Mouse (Mus musculus): ENCODE measurements at regions not wholly inside any gene's neighbourhood (a gene's known extent, or its start where the extent isn't known, plus 50 kb on each side); places are given as distances from the start of the nearest gene placed in this dataset.

DNA sequence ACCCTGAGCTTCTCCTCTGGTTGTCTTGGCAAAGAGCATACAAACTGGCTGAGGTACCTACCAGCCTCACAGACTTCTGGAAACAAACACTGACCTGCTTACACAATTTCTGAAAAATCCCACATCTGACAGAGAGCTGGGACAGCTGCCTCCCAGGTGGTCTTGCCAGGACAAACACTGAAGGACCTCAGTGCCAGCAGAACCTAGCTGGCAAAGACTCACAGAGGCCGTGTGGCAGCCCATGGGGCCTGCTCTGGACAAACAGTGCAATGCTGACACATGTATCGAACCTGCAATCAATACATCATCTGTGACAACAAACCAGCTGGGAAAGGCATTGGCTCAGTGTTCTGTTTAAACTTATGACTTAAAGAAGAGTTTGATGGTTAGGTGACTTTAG is 167.4 kb downstream of the Pax1 start:
- Histone ChIP-seq H3K36me3 (no peaks in the 10 kb centered on the region), H3K4me3 (no peak overlapping the region), H3K27me3 (replicated peaks) (no peaks in the 10 kb centered on the region), H3K4me2 (no peak overlapping the region), H3K27ac (no peak overlapping the region), H3K9me3 (replicated peaks) (no peaks in the 10 kb centered on the region), H3K4me1 (no peaks in the 10 kb centered on the region), H3K9ac (no peak overlapping the region)
- 54% methylated on average over 2 of the region's 2 CpGs for WGBS (ENCODE audit: insufficient replicate concordance)
- no peak for ATAC-seq

DNA sequence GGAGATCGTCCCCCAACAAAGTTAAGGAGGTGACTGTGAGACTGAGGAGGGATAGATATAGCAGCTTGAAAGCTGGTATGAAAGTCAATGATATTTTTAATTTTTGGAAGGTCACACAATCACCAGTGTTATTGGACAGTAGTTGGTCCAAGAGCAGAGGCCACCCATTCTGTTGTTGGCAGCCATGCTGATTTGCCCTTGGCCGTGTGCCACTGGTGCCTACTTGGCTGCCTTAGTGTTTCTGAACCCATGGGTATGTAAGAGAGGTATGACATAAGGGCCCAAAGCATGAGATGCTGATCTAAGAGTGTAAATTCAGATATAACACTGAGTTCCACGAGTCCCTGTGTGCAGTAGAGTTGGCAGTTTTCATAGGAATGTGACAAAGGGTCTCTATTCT is 153.7 kb downstream of the Pax1 start:
- H3K4me3 ChIP-seq = no peak overlapping the region
- WGBS (ENCODE audit: insufficient replicate concordance) = 47% methylated on average over 3 of the region's 3 CpGs
- ATAC-seq = no peak
- no peak overlapping the region for H3K9ac ChIP-seq
- H3K27ac ChIP-seq = no peak overlapping the region
- no peaks in the 10 kb centered on the region for H3K4me1 ChIP-seq
- H3K9me3 ChIP-seq (replicated peaks) = no peaks in the 10 kb centered on the region
- no peaks in the 10 kb centered on the region for H3K36me3 ChIP-seq
- no peaks in the 10 kb centered on the region for H3K27me3 ChIP-seq (replicated peaks)
- H3K4me2 ChIP-seq = no peak overlapping the region

DNA sequence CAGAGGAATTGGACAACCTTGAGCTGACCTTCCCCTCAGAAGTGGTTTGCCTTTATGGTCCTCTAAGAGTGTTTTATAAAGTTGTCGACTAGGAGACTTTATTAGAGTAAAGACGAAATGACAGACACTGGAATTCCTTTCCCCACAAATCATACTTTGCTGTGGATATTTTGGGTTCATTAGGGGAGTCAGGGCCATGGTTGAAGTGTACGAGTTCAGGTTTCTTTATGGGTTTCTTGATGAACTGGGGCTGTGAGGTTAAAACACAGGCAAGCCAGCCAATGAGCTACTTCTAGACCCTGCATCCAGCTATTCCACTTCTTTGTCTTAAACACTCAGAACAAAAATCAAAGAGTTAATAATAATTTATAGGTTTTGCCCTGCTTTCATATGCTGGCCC is 153.0 kb downstream of the Pax1 start:
- no peak overlapping the region for H3K4me3 ChIP-seq
- no peak overlapping the region for H3K9ac ChIP-seq
- no peak for ATAC-seq
- no peak overlapping the region for H3K27ac ChIP-seq
- H3K4me2 ChIP-seq = no peak overlapping the region
- H3K4me1 ChIP-seq = no peaks in the 10 kb centered on the region
- H3K36me3 ChIP-seq = no peaks in the 10 kb centered on the region
- 56% methylated on average over 3 of the region's 3 CpGs for WGBS (ENCODE audit: insufficient replicate concordance)
- H3K9me3 ChIP-seq (replicated peaks) = no peaks in the 10 kb centered on the region
- no peaks in the 10 kb centered on the region for H3K27me3 ChIP-seq (replicated peaks)

DNA sequence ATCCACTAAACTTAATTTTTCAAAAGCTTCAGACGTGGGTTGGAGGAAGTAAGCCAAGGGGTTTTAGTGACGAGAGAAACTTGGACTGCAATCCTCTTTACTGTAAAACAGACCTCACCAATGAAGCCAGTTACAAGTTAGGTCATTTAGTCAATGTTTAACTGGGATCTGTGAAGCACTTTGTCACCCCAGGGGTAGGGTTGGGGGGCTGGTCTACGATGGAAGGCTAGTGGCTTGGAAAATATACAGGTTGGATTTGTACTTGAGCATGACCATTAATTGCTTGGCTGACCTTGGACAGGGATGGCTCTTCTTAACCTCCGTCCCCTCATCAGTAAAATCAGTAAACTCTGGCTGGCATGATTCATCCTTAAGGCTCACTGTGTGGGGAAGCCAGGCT is 142.2 kb downstream of the Pax1 start:
- no peaks in the 10 kb centered on the region for H3K27me3 ChIP-seq (replicated peaks)
- no peak overlapping the region for H3K27ac ChIP-seq
- H3K36me3 ChIP-seq = no peaks in the 10 kb centered on the region
- no peak overlapping the region for H3K9ac ChIP-seq
- H3K9me3 ChIP-seq (replicated peaks) = no peaks in the 10 kb centered on the region
- H3K4me2 ChIP-seq = no peak overlapping the region
- 56% methylated on average over 4 of the region's 4 CpGs for WGBS (ENCODE audit: insufficient replicate concordance)
- no peak overlapping the region for H3K4me3 ChIP-seq
- no peak for ATAC-seq
- H3K4me1 ChIP-seq = no peaks in the 10 kb centered on the region

DNA sequence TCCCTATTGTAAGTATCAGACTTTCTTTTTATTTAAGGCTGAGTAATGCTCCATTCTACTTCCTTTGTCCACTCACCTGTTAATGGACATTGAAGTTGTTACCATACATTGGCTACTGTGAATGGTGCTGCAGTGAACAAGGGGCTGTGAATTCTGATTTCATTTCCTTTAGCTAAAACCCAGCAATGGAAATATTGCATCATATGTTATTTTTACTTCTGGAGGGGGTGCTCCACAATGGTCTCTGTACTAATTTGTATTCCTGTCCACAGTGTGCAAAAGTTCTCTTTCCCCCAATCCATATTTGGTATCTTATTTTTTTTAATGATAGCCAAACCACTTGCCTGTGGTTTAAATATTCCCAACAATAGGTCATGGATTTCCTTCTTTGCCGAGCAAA is 137.0 kb downstream of the Pax1 start:
- Histone ChIP-seq H3K4me3 (no peak overlapping the region), H3K9me3 (replicated peaks) (no peaks in the 10 kb centered on the region), H3K27ac (no peak overlapping the region), H3K4me1 (no peaks in the 10 kb centered on the region), H3K27me3 (replicated peaks) (no peaks in the 10 kb centered on the region), H3K9ac (no peak overlapping the region), H3K4me2 (no peak overlapping the region), H3K36me3 (no peaks in the 10 kb centered on the region)
- WGBS (ENCODE audit: insufficient replicate concordance) = 66% methylated on average over 1 of the region's 1 CpGs
- ATAC-seq = no peak

DNA sequence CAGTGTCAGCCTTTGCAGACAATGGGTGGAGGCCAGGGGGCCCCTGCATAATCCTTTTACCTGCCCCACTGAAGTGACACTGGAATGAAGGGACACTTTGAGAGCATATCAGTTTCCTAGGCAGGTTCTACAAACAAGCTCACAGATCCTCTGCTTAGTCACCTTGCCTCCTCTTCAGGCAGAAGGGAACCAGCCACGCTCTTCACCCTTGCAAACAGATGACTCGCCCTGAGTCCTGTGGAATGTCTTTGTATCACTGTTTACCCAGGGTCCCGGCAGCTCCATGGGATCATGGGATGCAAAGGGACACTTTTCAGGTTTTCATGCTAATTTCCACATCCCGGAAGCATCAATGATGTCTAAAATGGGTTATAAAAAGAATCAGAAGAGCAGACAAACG is 94.2 kb downstream of the Pax1 start:
- Histone ChIP-seq H3K27ac (no peak overlapping the region), H3K9me3 (replicated peaks) (no peaks in the 10 kb centered on the region), H3K4me1 (no peaks in the 10 kb centered on the region), H3K4me3 (no peak overlapping the region), H3K4me2 (no peak overlapping the region), H3K27me3 (replicated peaks) (no peaks in the 10 kb centered on the region), H3K36me3 (no peaks in the 10 kb centered on the region), H3K9ac (no peak overlapping the region)
- WGBS (ENCODE audit: insufficient replicate concordance) = 44% methylated on average over 5 of the region's 5 CpGs
- ATAC-seq = no peak

DNA sequence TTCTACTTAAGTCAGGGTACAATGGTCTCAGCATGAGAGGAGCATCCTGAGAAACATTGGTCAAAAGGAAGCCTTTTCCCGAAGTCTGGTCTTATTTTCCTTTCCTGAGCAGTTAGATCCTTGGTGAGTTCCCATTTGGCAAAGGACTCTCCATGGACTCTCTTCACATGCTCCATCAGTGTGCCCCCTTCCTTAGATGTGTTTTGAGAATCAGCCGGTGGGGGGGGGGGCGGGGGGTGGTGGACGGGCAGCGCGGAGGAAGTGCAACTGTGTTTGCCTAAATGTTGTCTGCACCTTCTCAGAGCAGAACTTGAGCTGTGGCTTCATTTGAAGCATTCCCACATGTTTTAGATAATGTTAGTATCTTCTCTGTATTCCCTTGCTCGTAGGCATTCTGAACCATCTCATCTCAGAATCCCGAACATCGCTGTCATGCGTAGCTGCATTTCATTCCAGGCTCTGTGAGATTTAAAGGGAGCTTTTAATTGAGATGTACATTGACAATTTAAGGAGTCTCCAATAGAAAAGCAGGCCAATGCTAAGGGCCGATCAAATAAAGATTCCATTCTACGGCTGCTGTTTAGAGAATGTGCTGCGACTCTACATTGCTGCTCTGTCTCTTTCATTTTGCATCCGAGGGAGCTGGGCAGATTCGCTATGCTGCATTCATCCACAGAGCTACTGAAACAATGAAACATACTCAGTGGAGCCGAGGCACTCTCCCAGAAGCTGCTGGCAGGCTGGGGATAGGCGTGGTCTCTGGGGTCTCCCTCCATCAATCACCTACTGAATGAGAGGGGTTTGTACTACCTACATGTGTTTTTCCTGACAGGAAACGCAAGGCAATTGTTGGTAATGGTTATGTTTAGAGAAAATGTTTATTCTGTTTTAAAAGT is 92.9 kb downstream of the Pax1 start:
- H3K27me3 ChIP-seq (replicated peaks) = no peaks in the 10 kb centered on the region
- no peaks in the 10 kb centered on the region for H3K36me3 ChIP-seq
- H3K27ac ChIP-seq = no peak overlapping the region
- H3K4me1 ChIP-seq = no peaks in the 10 kb centered on the region
- no peaks in the 10 kb centered on the region for H3K9me3 ChIP-seq (replicated peaks)
- H3K9ac ChIP-seq = no peak overlapping the region
- WGBS (ENCODE audit: insufficient replicate concordance) = 67% methylated on average over 18 of the region's 18 CpGs
- ATAC-seq = no peak
- no peak overlapping the region for H3K4me3 ChIP-seq
- H3K4me2 ChIP-seq = no peak overlapping the region
